Mouse (Mus musculus) kidney, postnatal 0 days (tissue): ENCODE results near the gene Sgf29. TPM values are rescaled to one million over a fixed set of nuclear protein-coding genes. Genes with fewer than 3 reads are reported as not detected.

Source experiments
- ATAC-seq: fragments of 200-750 bp; cut with Nextera tagmentation; replicated peaks from 2 replicates; pipeline ENCODE4 v1.8.0; 2017; ENCODE audit warnings: low read depth, moderate number of reproducible peaks, moderate TSS enrichment, moderate library complexity; ENCODE audit not compliant: low FRiP score
- DNase-seq: peaks from one replicate; pipeline ENCODE4 v3.0.0-alpha.2; 2016; ENCODE audit warnings: low spot score
- H3K27ac ChIP-seq: fragments of 300-500 bp; sonication (generic); 2 replicates; pipeline ENCODE4 v1.5.1; 2014; ENCODE audit warnings: mild to moderate bottlenecking
- H3K27me3 ChIP-seq: fragments of 300-500 bp; sonication (generic); 2 replicates; pipeline ENCODE4 v1.6.1; 2014; ENCODE audit warnings: low read length, mixed read lengths; ENCODE audit not compliant: insufficient read depth
- H3K36me3 ChIP-seq: fragments of 300-500 bp; sonication (generic); 2 replicates; pipeline ENCODE4 v1.6.1; 2014; ENCODE audit warnings: low read length, mixed read lengths; ENCODE audit not compliant: insufficient read depth
- H3K4me1 ChIP-seq: fragments of 300-500 bp; sonication (generic); replicated peaks from 2 replicates; pipeline ENCODE4 v1.6.1; 2014; ENCODE audit warnings: antibody characterized with exemption, low read length, mixed read lengths; ENCODE audit not compliant: insufficient read depth
- H3K4me2 ChIP-seq: fragments of 300-500 bp; sonication (generic); 2 replicates; pipeline ENCODE4 v1.6.1; 2014; ENCODE audit warnings: mild to moderate bottlenecking, low read length, moderate library complexity, mixed read lengths
- H3K4me3 ChIP-seq: fragments of 300-500 bp; sonication (generic); replicated peaks from 2 replicates; pipeline ENCODE4 v1.5.1; 2014; ENCODE audit warnings: low read depth, low read length
- H3K9ac ChIP-seq: fragments of 300-500 bp; sonication (generic); 2 replicates; pipeline ENCODE4 v1.6.1; 2014; ENCODE audit warnings: low read depth, low read length
- H3K9me3 ChIP-seq: fragments of 300-500 bp; sonication (generic); replicated peaks from 2 replicates; pipeline ENCODE4 v1.6.1; 2016; ENCODE audit warnings: low read length, inconsistent platforms, mixed read lengths
- CTCF ChIP-seq: IDR thresholded peaks from 2 replicates; pipeline ENCODE4 v1.5.1; 2016; ENCODE audit warnings: antibody characterized with exemption, low read depth, mild to moderate bottlenecking, moderate library complexity
- WGBS: fragments of 180-500 bp; shearing (Covaris S2); extraction: QIAGEN DNeasy Blood & Tissue Kit; methylation state at CpG from one replicate; pipeline ENCODE4 v1.1.7; 2014; 5-methylcytosine and 5-hydroxymethylcytosine counted together
- polyA plus RNA-seq: library from polyadenylated mRNA; unstranded; fragments of >200 nt; fragmentation: Nextera tagmentation; extraction: Ambion mirVana; gene quantifications from 2 replicates; pipeline ENCODE4 v1.2.1, GENCODE M21; 2015

Gene Sgf29
- 37.8 and 38.6 TPM in 2 replicates for polyA plus RNA-seq

DNA sequence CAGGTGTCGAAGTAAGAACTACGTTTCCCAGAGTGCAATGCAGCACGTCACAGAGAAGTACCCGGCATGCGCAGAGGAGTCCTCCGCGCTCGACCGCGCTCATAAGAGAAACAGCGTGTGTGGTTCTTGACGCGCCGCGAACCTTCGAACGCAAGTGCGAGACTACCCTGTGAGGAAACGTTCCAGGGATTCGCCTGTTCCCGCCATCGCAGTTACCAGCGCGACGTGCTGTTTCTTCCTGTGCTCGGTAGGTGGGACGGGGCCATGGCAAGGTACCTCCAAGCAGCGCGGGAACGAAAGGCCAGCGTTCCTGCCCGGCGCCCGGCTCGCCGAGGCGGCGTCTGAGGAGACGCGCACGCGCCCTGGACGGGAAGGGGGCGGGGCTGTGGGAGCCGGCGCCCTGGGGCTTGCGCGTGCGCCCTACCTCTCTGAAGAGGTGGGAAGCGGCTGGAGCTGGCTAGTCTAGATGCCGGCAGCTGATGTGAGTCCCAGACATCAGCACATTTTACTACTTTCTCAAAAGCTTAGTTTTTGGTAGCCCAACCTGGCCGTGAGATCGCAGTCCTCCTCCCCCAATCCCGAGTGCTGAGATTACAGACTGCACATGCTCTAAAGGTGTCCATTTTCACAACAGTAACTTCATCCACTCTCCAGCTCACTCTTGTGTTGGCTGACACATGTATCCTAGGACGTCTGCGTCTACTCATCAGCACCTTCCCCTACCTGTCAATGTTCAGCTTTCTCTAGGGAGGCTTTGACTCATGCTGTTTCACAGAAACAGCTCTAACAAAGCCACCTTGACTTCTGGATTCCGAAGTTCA is at the start of gene Sgf29:
Gene Sgf29, plus strand, starts transcription at position 79 of the 821 bp plus-strand sequence.
- Histone ChIP-seq H3K4me2 (peak within 1 kb of the TSS; percentile 57), H3K9ac (peak within 1 kb of the TSS; percentile 65), H3K4me1 (no peaks in the 10 kb centered on the region), H3K27me3 (no peaks in the 10 kb centered on the region), H3K9me3 (no peaks in the 10 kb centered on the region), H3K27ac (peak within 1 kb of the TSS; percentile 93), H3K36me3 (no peaks in the 10 kb centered on the region), H3K4me3 (peak within 1 kb of the TSS; percentile 55)
- ATAC-seq (peak; percentile 97), DNase-seq (peak; percentile 95)
- no peak for TF ChIP-seq CTCF
- 1% methylated on average over 51 of the region's 57 CpGs for WGBS

DNA sequence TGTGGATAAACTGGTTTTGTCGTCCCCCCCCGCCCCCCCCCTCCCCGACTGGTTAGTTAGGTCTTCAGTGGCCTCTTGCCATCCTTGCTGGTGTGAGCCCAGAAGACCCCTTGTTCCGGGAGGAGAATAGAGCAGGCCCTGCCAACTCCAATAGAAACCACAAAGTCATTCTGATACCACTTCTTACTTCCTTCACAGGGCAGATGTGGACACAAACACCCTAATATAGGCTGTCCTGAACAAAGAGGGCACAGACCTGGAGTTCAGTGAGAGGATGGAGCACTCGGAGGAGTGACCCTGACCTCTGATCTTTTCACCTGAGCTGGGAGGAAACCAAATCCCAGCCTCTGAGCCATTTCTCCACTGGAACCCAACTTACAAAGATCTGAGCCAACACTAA is 47.2 kb upstream of the Sgf29 start:
- Histone ChIP-seq H3K9ac (no peak overlapping the region), H3K4me3 (no peak overlapping the region), H3K36me3 (no peaks in the 10 kb centered on the region), H3K4me1 (no peaks in the 10 kb centered on the region), H3K27me3 (no peaks in the 10 kb centered on the region), H3K4me2 (no peak overlapping the region), H3K27ac (no peak overlapping the region), H3K9me3 (no peaks in the 10 kb centered on the region)
- no peak for TF ChIP-seq CTCF
- ATAC-seq (no peak), DNase-seq (no peak)
- WGBS = 38% methylated on average over 3 of the region's 5 CpGs

DNA sequence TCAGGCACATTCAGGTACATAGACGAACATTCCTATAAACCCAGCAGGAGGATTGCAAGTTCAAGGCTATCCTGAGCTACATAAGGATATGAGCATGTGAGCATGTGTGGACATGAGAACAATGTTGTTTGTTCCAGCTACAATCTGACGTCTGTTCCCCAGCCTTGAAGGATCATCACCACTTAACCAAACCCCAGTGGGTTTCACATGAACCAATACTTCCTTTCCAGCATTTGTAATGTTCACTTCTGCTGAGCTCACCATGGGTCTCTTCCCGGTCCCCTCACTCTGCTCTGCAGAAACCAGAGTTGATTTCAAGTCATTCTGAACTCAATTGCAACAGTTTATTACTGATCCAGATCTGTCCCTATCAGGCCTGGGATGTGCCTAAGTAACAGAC is 46.5 kb upstream of the Sgf29 start:
- H3K4me1 ChIP-seq = no peaks in the 10 kb centered on the region
- H3K9ac ChIP-seq = no peak overlapping the region
- H3K36me3 ChIP-seq = no peaks in the 10 kb centered on the region
- no peak overlapping the region for H3K27ac ChIP-seq
- H3K9me3 ChIP-seq = no peaks in the 10 kb centered on the region
- no peak overlapping the region for H3K4me2 ChIP-seq
- no peak for ATAC-seq
- DNase-seq = no peak
- no peak overlapping the region for H3K4me3 ChIP-seq
- H3K27me3 ChIP-seq = no peaks in the 10 kb centered on the region
- TF ChIP-seq CTCF = no peak
- WGBS = 87% methylated on average over 3 of the region's 3 CpGs

DNA sequence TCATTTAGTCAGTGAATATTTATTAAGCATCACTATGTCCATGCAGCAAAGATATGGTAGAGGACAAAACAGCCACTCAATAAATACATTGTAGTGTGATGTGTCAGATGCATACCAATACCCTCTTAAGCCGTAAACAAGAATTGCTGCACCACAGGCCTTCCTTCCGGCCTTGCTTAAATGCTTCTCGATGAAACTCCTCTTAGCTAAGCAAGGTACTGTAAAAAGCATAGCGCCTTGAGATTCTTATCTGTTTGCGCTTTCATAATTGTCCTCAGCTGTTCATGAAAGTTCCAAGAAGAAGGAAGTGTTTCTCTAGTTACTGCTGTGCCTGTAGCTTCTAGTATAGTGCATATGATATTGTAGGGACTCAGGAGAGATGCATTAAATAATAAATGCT is 42.5 kb upstream of the Sgf29 start:
- Histone ChIP-seq H3K4me2 (no peak overlapping the region), H3K9me3 (no peaks in the 10 kb centered on the region), H3K4me3 (no peak overlapping the region), H3K27ac (no peak overlapping the region), H3K9ac (no peak overlapping the region), H3K27me3 (no peaks in the 10 kb centered on the region), H3K4me1 (no peaks in the 10 kb centered on the region), H3K36me3 (no peaks in the 10 kb centered on the region)
- ATAC-seq = no peak
- WGBS = 64% methylated on average over 5 of the region's 5 CpGs
- no peak for TF ChIP-seq CTCF
- peak; percentile 6 for DNase-seq

DNA sequence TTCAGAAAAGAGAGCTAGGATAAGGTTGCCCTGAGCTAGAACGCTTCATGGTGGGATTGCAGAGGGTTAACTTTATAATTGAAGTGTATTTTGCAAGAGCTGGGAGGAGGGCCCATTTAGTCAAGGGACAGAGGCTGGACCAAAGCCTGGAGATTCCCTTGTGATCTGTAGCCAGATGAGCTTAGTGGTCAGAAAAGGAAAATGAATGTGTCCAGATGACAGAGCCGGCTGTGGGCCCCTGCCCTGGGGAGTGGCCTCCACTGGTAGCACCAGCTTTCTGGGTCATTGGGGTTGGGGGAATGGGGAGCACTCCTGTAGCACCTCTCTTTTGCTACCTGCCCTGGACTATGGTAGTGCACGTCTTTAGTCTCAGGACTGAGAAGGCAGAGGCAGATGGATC is 42.0 kb upstream of the Sgf29 start:
- Histone ChIP-seq H3K4me1 (no peaks in the 10 kb centered on the region), H3K27me3 (no peaks in the 10 kb centered on the region), H3K4me3 (no peak overlapping the region), H3K27ac (no peak overlapping the region), H3K9me3 (no peaks in the 10 kb centered on the region), H3K36me3 (no peaks in the 10 kb centered on the region), H3K4me2 (no peak overlapping the region), H3K9ac (no peak overlapping the region)
- ATAC-seq (no peak), DNase-seq (peak; percentile 12)
- WGBS = 65% methylated on average over 3 of the region's 3 CpGs
- TF ChIP-seq CTCF = no peak

DNA sequence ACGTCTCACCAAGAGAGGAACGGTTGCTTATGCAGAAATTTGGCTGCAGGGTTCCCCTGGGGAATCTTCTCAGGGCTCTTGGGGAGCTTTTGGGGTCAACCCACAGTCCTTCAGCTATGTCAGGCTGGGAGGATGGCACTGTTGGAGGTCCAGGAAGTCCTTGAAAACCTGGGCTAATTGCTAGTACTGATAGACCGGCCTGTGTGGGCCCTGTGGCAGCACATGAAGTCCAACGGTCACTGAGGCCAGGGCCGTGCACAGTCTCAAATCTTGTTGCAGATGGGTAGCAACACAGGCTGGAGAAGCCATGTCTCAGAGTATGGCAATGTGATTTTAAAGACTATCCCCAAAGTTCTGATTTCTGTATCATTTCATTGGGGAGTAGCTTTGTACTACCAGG is 41.3 kb upstream of the Sgf29 start:
- Histone ChIP-seq H3K4me1 (no peaks in the 10 kb centered on the region), H3K27me3 (no peaks in the 10 kb centered on the region), H3K4me2 (no peak overlapping the region), H3K4me3 (no peak overlapping the region), H3K9me3 (no peaks in the 10 kb centered on the region), H3K27ac (no peak overlapping the region), H3K36me3 (no peaks in the 10 kb centered on the region), H3K9ac (no peak overlapping the region)
- no peak for TF ChIP-seq CTCF
- no peak for ATAC-seq
- 87% methylated on average over 5 of the region's 5 CpGs for WGBS
- no peak for DNase-seq
